Mouse (Mus musculus) liver, adult 2 months (tissue): ENCODE data around the gene Dgki. TPM values are rescaled to one million over a fixed set of nuclear protein-coding genes. Genes with fewer than 3 reads are reported as not detected.

Experiments used
- DNase-seq: peaks from one replicate; pipeline ENCODE4 v3.0.0-alpha.2; 2011; ENCODE audit warnings: low read depth, low spot score; ENCODE audit errors: extremely low read depth
- H3K27ac ChIP-seq: fragments of 200-500 bp; replicated peaks from 2 replicates; pipeline ENCODE4 v1.5.1; 2012; ENCODE audit warnings: low read depth, mild to moderate bottlenecking, control low read depth, inconsistent platforms, low read length; ENCODE audit not compliant: insufficient read depth
- H3K27me3 ChIP-seq: fragments of 200-500 bp; 2 replicates; pipeline ENCODE4 v1.6.1; 2012; ENCODE audit warnings: mild to moderate bottlenecking, moderate library complexity, low read length, inconsistent platforms; ENCODE audit not compliant: control insufficient read depth, insufficient read depth
- H3K36me3 ChIP-seq: fragments of 200-500 bp; 2 replicates; pipeline ENCODE4 v1.6.1; 2012; ENCODE audit warnings: low read length, inconsistent platforms; ENCODE audit not compliant: control insufficient read depth, insufficient read depth
- H3K4me1 ChIP-seq: fragments of 200-500 bp; 2 replicates; pipeline ENCODE4 v1.6.1; 2011; ENCODE audit warnings: low read length; ENCODE audit not compliant: control insufficient read depth, insufficient read depth
- H3K4me3 ChIP-seq: fragments of 200-500 bp; 2 replicates; pipeline ENCODE4 v1.5.1; 2011; ENCODE audit warnings: low read depth, mild to moderate bottlenecking, control low read depth, low read length, moderate library complexity; ENCODE audit not compliant: insufficient read depth
- H3K79me2 ChIP-seq: fragments of 200-500 bp; 2 replicates; pipeline ENCODE4 v1.6.1; 2012; ENCODE audit warnings: inconsistent platforms, mild to moderate bottlenecking, low read length, moderate library complexity; ENCODE audit not compliant: control insufficient read depth, insufficient read depth
- H3K9ac ChIP-seq: fragments of 200-500 bp; 2 replicates; pipeline ENCODE4 v1.6.1; 2012; ENCODE audit warnings: low read depth, mild to moderate bottlenecking, control low read depth, inconsistent platforms, low read length
- CTCF ChIP-seq: fragments of 200-500 bp; IDR thresholded peaks from 2 replicates; pipeline ENCODE4 v1.5.1; 2011; ENCODE audit warnings: low read depth, low read length, control low read depth
- POLR2A ChIP-seq: fragments of 200-500 bp; IDR thresholded peaks from 2 replicates; pipeline ENCODE4 v1.6.1; 2011; ENCODE audit warnings: low read length, control low read depth; ENCODE audit not compliant: insufficient read depth; ENCODE audit errors: extremely low read depth
- WGBS: fragments of 180-500 bp; shearing (Covaris S2); methylation state at CpG from one replicate; pipeline ENCODE4 v1.1.7; 2018; 5-methylcytosine and 5-hydroxymethylcytosine counted together
- polyA plus RNA-seq: library from polyadenylated mRNA; depleted of rRNA; stranded (reverse); fragments of >200 nt; gene quantifications from 2 replicates; pipeline ENCODE4 v1.2.3, GENCODE M21; 2012
- total RNA-seq: library from RNA; depleted of rRNA; stranded (reverse); fragments of >200 nt; gene quantifications from 2 replicates; pipeline ENCODE4 v1.2.3, GENCODE M21; 2014

Dgki gene
- total and polyA plus RNA-seq, 2 experiments = 0.09 TPM; not detected in 1

- Histone ChIP-seq H3K36me3 (no peaks in the 10 kb centered on the region), H3K27ac (no peak overlapping the region), H3K4me3 (no peak overlapping the region), H3K79me2 (no peaks in the 10 kb centered on the region), H3K4me1 (no peaks in the 10 kb centered on the region), H3K9ac (no peak overlapping the region), H3K27me3 (no peaks in the 10 kb centered on the region)
- WGBS = 77% methylated on average over 4 of the region's 4 CpGs
- TF ChIP-seq CTCF = no peak
- TF ChIP-seq POLR2A = no peak
- DNase-seq = no peak
These were observed 465.2 kb downstream of the Dgki start for GRCm38 (mm10) chr6:36834695-36835265.

GRCm38 (mm10) chr6:36832681-36833080, 467.3 kb downstream of the Dgki start:
- TF ChIP-seq POLR2A (no peak), CTCF (no peak)
- H3K79me2 ChIP-seq = no peaks in the 10 kb centered on the region
- no peak overlapping the region for H3K9ac ChIP-seq
- H3K4me3 ChIP-seq = no peak overlapping the region
- H3K27me3 ChIP-seq = no peaks in the 10 kb centered on the region
- WGBS = 88% methylated on average over 4 of the region's 4 CpGs
- no peaks in the 10 kb centered on the region for H3K36me3 ChIP-seq
- DNase-seq = no peak
- no peak overlapping the region for H3K27ac ChIP-seq
- no peaks in the 10 kb centered on the region for H3K4me1 ChIP-seq

- Histone ChIP-seq H3K36me3 (no peaks in the 10 kb centered on the region), H3K79me2 (no peaks in the 10 kb centered on the region), H3K27ac (no peak overlapping the region), H3K4me3 (no peak overlapping the region), H3K4me1 (no peaks in the 10 kb centered on the region), H3K9ac (no peak overlapping the region), H3K27me3 (no peaks in the 10 kb centered on the region)
- 85% methylated on average over 2 of the region's 2 CpGs for WGBS
- TF ChIP-seq POLR2A (no peak), CTCF (no peak)
- no peak for DNase-seq
These were observed 467.8 kb downstream of the Dgki start for GRCm38 (mm10) chr6:36832207-36832606.

- no peaks in the 10 kb centered on the region for H3K36me3 ChIP-seq
- no peak overlapping the region for H3K4me3 ChIP-seq
- no peak overlapping the region for H3K9ac ChIP-seq
- DNase-seq = no peak
- H3K79me2 ChIP-seq = no peaks in the 10 kb centered on the region
- no peak overlapping the region for H3K27ac ChIP-seq
- WGBS = 76% methylated on average over 9 of the region's 9 CpGs
- H3K27me3 ChIP-seq = no peaks in the 10 kb centered on the region
- no peaks in the 10 kb centered on the region for H3K4me1 ChIP-seq
- TF ChIP-seq CTCF (no peak), POLR2A (no peak)
These were observed 469.5 kb downstream of the Dgki start for GRCm38 (mm10) chr6:36830371-36830925.

- no peak overlapping the region for H3K9ac ChIP-seq
- H3K36me3 ChIP-seq = no peaks in the 10 kb centered on the region
- DNase-seq = no peak
- TF ChIP-seq CTCF = no peak
- TF ChIP-seq POLR2A = no peak
- no peaks in the 10 kb centered on the region for H3K79me2 ChIP-seq
- H3K27ac ChIP-seq = no peak overlapping the region
- peaks cover 2% of the 10 kb centered on the region for H3K4me1 ChIP-seq
- H3K27me3 ChIP-seq = no peaks in the 10 kb centered on the region
- H3K4me3 ChIP-seq = no peak overlapping the region
These were observed 480.3 kb downstream of the Dgki start for GRCm38 (mm10) chr6:36819784-36820050.

GRCm38 (mm10) chr6:36819019-36819783, 480.8 kb downstream of the Dgki start:
- no peak for TF ChIP-seq CTCF
- TF ChIP-seq POLR2A = no peak
- Histone ChIP-seq H3K79me2 (no peaks in the 10 kb centered on the region), H3K4me1 (peaks cover 2% of the 10 kb centered on the region), H3K27me3 (no peaks in the 10 kb centered on the region), H3K9ac (no peak overlapping the region), H3K27ac (no peak overlapping the region), H3K4me3 (no peak overlapping the region), H3K36me3 (no peaks in the 10 kb centered on the region)
- DNase-seq = peak; percentile 63
- WGBS = 20% methylated on average over 8 of the region's 8 CpGs
